Comparison of ENCODE assay signal across 9 mouse cellular contexts in genomic region chr16:18686044-18686761, GRCm38 (mm10). TPM values are rescaled to one million over a fixed set of nuclear protein-coding genes. Genes with fewer than 3 reads are reported as not detected.
DNase-seq lines count a peak whose midpoint lies in the region; ATAC-seq lines count a peak whose summit lies in the region.
"Had no signal": no experiment of that assay in that cellular context is flagged by ENCODE, and none has a peak within 500 bp of the region (broad histone marks: within the 10 kb centered on the region; RNA-seq: fewer than 3 reads in every experiment).

No protein-coding gene starts in this region.

- no peak overlapping the region for H3K4me3 ChIP-seq in kidney, embryonic 15.5 days (replicated peaks)
- no peak overlapping the region for H3K4me3 ChIP-seq in limb, embryonic 10.5 days

- 17% methylated on average over 6 of the region's 6 CpGs for WGBS in kidney, embryonic 15.5 days
- WGBS in limb, embryonic 10.5 days, result 5% methylated on average over 6 of the region's 6 CpGs

- no peak overlapping the region for H3K9ac ChIP-seq in kidney, embryonic 15.5 days

- H3K27me3 ChIP-seq in kidney, embryonic 15.5 days, result no peaks in the 10 kb centered on the region; the same call in 1 of the 2 replicates
- peaks cover 14% of the 10 kb centered on the region for H3K27me3 ChIP-seq in limb, embryonic 10.5 days (ENCODE audit: low read depth, poor library complexity, severe bottlenecking)

- intact Hi-C loops in left cerebral cortex, postnatal 4 days (cut with DNase I), result no loop called here

- no peaks in the 10 kb centered on the region for H3K9me3 ChIP-seq in kidney, embryonic 15.5 days (replicated peaks)
- no peaks in the 10 kb centered on the region for H3K9me3 ChIP-seq in limb, embryonic 10.5 days (replicated peaks)

- DNase-seq in adrenal gland, postnatal 14 days, result peak; percentile 21
- no peak for DNase-seq in adrenal gland, postnatal 36 days
- no peak for DNase-seq in kidney, postnatal 36 days
- no peak for DNase-seq in limb, embryonic 10.5 days (ENCODE audit: low spot score)
- DNase-seq in retina, embryonic 14.5 days (ENCODE audit: low spot score), result peak; percentile 43
- DNase-seq in left cerebral cortex, postnatal 4 days, result no peak
- DNase-seq in adrenal gland, postnatal 25 days, result no peak

- 0 out of 2 replicates have a peak overlapping the region, but pooled peaks have one; percentile 55 for H3K4me2 ChIP-seq in kidney, embryonic 15.5 days

- ATAC-seq in kidney, embryonic 15.5 days (replicated peaks; ENCODE audit: low FRiP score), result 0 out of 2 replicates have a peak, but pooled peaks have one; percentile 5

- no peaks in the 10 kb centered on the region for H3K36me3 ChIP-seq in kidney, embryonic 15.5 days
- no peaks in the 10 kb centered on the region for H3K36me3 ChIP-seq in limb, embryonic 10.5 days

- peaks cover 30% of the 10 kb centered on the region for H3K4me1 ChIP-seq in kidney, embryonic 15.5 days
- H3K4me1 ChIP-seq in limb, embryonic 10.5 days, result peaks cover 20% of the 10 kb centered on the region

- peak overlapping the region; percentile 43; the same call in 1 of the 2 replicates for H3K27ac ChIP-seq in kidney, embryonic 15.5 days
- peak overlapping the region; percentile 68; the same call in 1 of the 2 replicates for H3K27ac ChIP-seq in limb, embryonic 10.5 days

RNA-seq across cellular contexts. Expression of gene Sept5, which starts 56.4 kb away (rescaled TPM):
- total RNA-seq in adrenal gland, postnatal 14 days (2021), result 12.1 and 15.2 TPM in 2 replicates
- total RNA-seq in adrenal gland, postnatal 36 days (2021), result 10 to 100 TPM in 1 of 2 experiments, 1 to 10 TPM in 1; 9.6 to 10.9 TPM
- 16.3 and 17.1 TPM in 2 replicates for polyA plus RNA-seq in kidney, embryonic 15.5 days (2015; fragmentation: Nextera tagmentation; extraction: Ambion mirVana)
- polyA plus RNA-seq in limb, embryonic 10.5 days (2016; fragmentation: Nextera tagmentation; extraction: Ambion mirVana), result 19.4 and 29.1 TPM in 2 replicates
- 100 to 1,000 TPM; 555 to 571 TPM for total RNA-seq in left cerebral cortex, postnatal 4 days (2021)
- total RNA-seq in adrenal gland, postnatal 25 days (2021), result 8.4 and 11.4 TPM in 2 replicates

RNA-seq across cellular contexts. Expression of gene Gm49601, which starts 60.0 kb away (rescaled TPM):
- total RNA-seq in adrenal gland, postnatal 14 days (2021), result 3.4 and 4.5 TPM in 2 replicates
- total RNA-seq in adrenal gland, postnatal 36 days (2021), result 1 to 10 TPM; 1.1 to 4.9 TPM
- polyA plus RNA-seq in kidney, embryonic 15.5 days (2015; fragmentation: Nextera tagmentation; extraction: Ambion mirVana), result 1.5 and 4.3 TPM in 2 replicates
- polyA plus RNA-seq in limb, embryonic 10.5 days (2016; fragmentation: Nextera tagmentation; extraction: Ambion mirVana), result 2.3 and 4.7 TPM in 2 replicates
- total RNA-seq in left cerebral cortex, postnatal 4 days (2021), result 100 to 1,000 TPM; 107 to 111 TPM
- 2.8 and 5.5 TPM in 2 replicates for total RNA-seq in adrenal gland, postnatal 25 days (2021)
- total RNA-seq: liver, adult 2 months had no signal
- polyA plus RNA-seq: liver, adult 2 months had no signal

Comparison
In these comparisons a context has a peak if more than half of its experiments do, and no peak if none do; other contexts are left out.
1. DNase-seq: peak in adrenal gland, postnatal 14 days (single experiment) and retina, embryonic 14.5 days (single experiment); none in adrenal gland, postnatal 36 days (0 of 2), kidney, postnatal 36 days (0 of 2), limb, embryonic 10.5 days (single experiment), left cerebral cortex, postnatal 4 days (single experiment) and adrenal gland, postnatal 25 days (single experiment).
2. RNA of gene Sept5, which starts 56.4 kb away (total RNA-seq): 555 to 571 TPM in left cerebral cortex, postnatal 4 days; 12.1 to 15.2 TPM in adrenal gland, postnatal 14 days, 9.6 to 10.9 TPM in adrenal gland, postnatal 36 days and 8.4 to 11.4 TPM in adrenal gland, postnatal 25 days; every median in the first group is over 10 times any median in the second.
3. RNA of gene Gm49601, which starts 60.0 kb away (total RNA-seq): 107 to 111 TPM in left cerebral cortex, postnatal 4 days; 2.8 to 5.5 TPM in adrenal gland, postnatal 25 days, 1.1 to 4.9 TPM in adrenal gland, postnatal 36 days and 3.4 to 4.5 TPM in adrenal gland, postnatal 14 days; every median in the first group is over 10 times any median in the second.